Mouse (Mus musculus) MEL (cell line): ENCODE measurements at regions not wholly inside any gene's neighbourhood (a gene's known extent, or its start where the extent isn't known, plus 50 kb on each side); places are given as distances from the start of the nearest gene placed in this dataset.
A peak's percentile ranks its signal among the peaks of the same experiment; 100 is the strongest.

Experiments used
- DNase-seq: peaks from one replicate; pipeline ENCODE4 v3.0.0; 2011; ENCODE audit warnings: low read depth, low spot score
- H3K27ac ChIP-seq: 2 replicates; pipeline ENCODE4 v1.5.1; 2012; ENCODE audit warnings: low read depth, mild to moderate bottlenecking, control low read depth, low read length, moderate library complexity; ENCODE audit not compliant: control insufficient read depth
- H3K27me3 ChIP-seq, 2 experiments: fragments of 150-350 bp in 1 of 2; sonication (generic) in 1 of 2; 2 replicates each; pipeline ENCODE4 v1.6.1; 2012; ENCODE audit warnings: low read length in 2 of 2, mild to moderate bottlenecking in 2 of 2, improper control_type of control experiment in 1 of 2, moderate library complexity in 1 of 2; ENCODE audit not compliant: insufficient read depth in 2 of 2, control insufficient read depth in 1 of 2
- H3K36me3 ChIP-seq, 2 experiments: 2 replicates each; pipeline ENCODE4 v1.6.1; 2012 to 2014; ENCODE audit warnings: low read length in 2 of 2, improper control_type of control experiment in 1 of 2, inconsistent platforms in 1 of 2, mild to moderate bottlenecking in 1 of 2; ENCODE audit not compliant: insufficient read depth in 2 of 2, control insufficient read depth in 1 of 2
- H3K4me1 ChIP-seq, 2 experiments: fragments of 150-350 bp in 1 of 2; sonication (generic) in 1 of 2; 2 replicates each; pipeline ENCODE4 v1.6.1; 2012; ENCODE audit warnings: low read length in 2 of 2, improper control_type of control experiment in 1 of 2, mild to moderate bottlenecking in 1 of 2; ENCODE audit not compliant: insufficient read depth in 2 of 2, control insufficient read depth in 1 of 2
- H3K4me3 ChIP-seq, 2 experiments: fragments of 150-350 bp in 1 of 2; sonication (generic) in 1 of 2; 2 replicates each; pipeline ENCODE4 v1.5.1; 2012; ENCODE audit warnings: low read depth in 2 of 2, low read length in 2 of 2, mild to moderate bottlenecking in 2 of 2, moderate library complexity in 2 of 2, control low read depth in 1 of 2, improper control_type of control experiment in 1 of 2; ENCODE audit not compliant: control insufficient read depth in 1 of 2, insufficient read depth in 1 of 2
- H3K79me2 ChIP-seq: 2 replicates; pipeline ENCODE4 v1.6.1; 2012; ENCODE audit warnings: mild to moderate bottlenecking, low read length, moderate library complexity; ENCODE audit not compliant: control insufficient read depth, poor library complexity, insufficient read depth
- H3K9ac ChIP-seq: 2 replicates; pipeline ENCODE4 v1.6.1; 2012; ENCODE audit warnings: low read depth, mild to moderate bottlenecking, control low read depth, low read length, moderate library complexity; ENCODE audit not compliant: control insufficient read depth, poor library complexity, severe bottlenecking
- H3K9me3 ChIP-seq: fragments of 150-350 bp; sonication (generic); replicated peaks from 2 replicates; pipeline ENCODE4 v1.6.1; 2012; ENCODE audit warnings: mild to moderate bottlenecking, low read length, improper control_type of control experiment, moderate library complexity; ENCODE audit not compliant: insufficient read depth
- CTCF ChIP-seq, 3 experiments: IDR thresholded peaks in 2 of 3; conservative IDR thresholded peaks in 1 of 3; 2 replicates each; pipeline ENCODE4 v1.5.1; 2011 to 2012; ENCODE audit warnings: low read length in 3 of 3, low read depth in 2 of 3, mild to moderate bottlenecking in 2 of 3, improper control_type of control experiment in 1 of 3, inconsistent platforms in 1 of 3, mixed read lengths in 1 of 3, moderate library complexity in 1 of 3; ENCODE audit not compliant: control insufficient read depth in 1 of 3, insufficient read depth in 1 of 3, poor library complexity in 1 of 3, severe bottlenecking in 1 of 3
- E2F4 ChIP-seq: IDR thresholded peaks from 2 replicates; pipeline ENCODE4 v1.6.1; 2011; ENCODE audit warnings: low read depth, low read length, improper control_type of control experiment, borderline replicate concordance
- ELF1 ChIP-seq: IDR thresholded peaks from 2 replicates; pipeline ENCODE4 v1.6.1; 2014; ENCODE audit warnings: low read depth, mild to moderate bottlenecking, inconsistent platforms, low read length, improper control_type of control experiment, moderate library complexity
- GATA1 ChIP-seq: IDR thresholded peaks from 2 replicates; pipeline ENCODE4 v1.6.1; 2011; ENCODE audit warnings: low read depth, low read length, improper control_type of control experiment
- HCFC1 ChIP-seq: IDR thresholded peaks from 2 replicates; pipeline ENCODE4 v1.6.1; 2012; ENCODE audit warnings: low read depth, mild to moderate bottlenecking, inconsistent platforms, low read length, improper control_type of control experiment, moderate library complexity
- JUND ChIP-seq: IDR thresholded peaks from 2 replicates; pipeline ENCODE4 v1.6.1; 2011; ENCODE audit warnings: low read depth, mild to moderate bottlenecking, improper control_type of control experiment, low read length
- MAFK ChIP-seq: IDR thresholded peaks from 2 replicates; pipeline ENCODE4 v1.6.1; 2011; ENCODE audit warnings: low read depth, mild to moderate bottlenecking, low read length, improper control_type of control experiment, borderline replicate concordance
- MAZ ChIP-seq: IDR thresholded peaks from 2 replicates; pipeline ENCODE4 v1.6.1; 2012; ENCODE audit warnings: low read depth, mild to moderate bottlenecking, inconsistent platforms, low read length, improper control_type of control experiment
- MXI1 ChIP-seq: IDR thresholded peaks from 2 replicates; pipeline ENCODE4 v1.6.1; 2011; ENCODE audit warnings: mild to moderate bottlenecking, low read depth, low read length, improper control_type of control experiment
- MYB ChIP-seq: IDR thresholded peaks from 2 replicates; pipeline ENCODE4 v1.6.1; 2011; ENCODE audit warnings: mild to moderate bottlenecking, low read depth, low read length, improper control_type of control experiment
- MYC ChIP-seq: IDR thresholded peaks from 2 replicates; pipeline ENCODE4 v1.6.1; 2011; ENCODE audit warnings: low read depth, mild to moderate bottlenecking, low read length, improper control_type of control experiment, moderate library complexity
- POLR2A ChIP-seq, 2 experiments: IDR thresholded peaks; 2 replicates each; pipeline ENCODE4 v1.6.1; 2011 to 2012; ENCODE audit warnings: low read length in 2 of 2, mild to moderate bottlenecking in 2 of 2, control low read depth in 1 of 2, improper control_type of control experiment in 1 of 2, low read depth in 1 of 2, moderate library complexity in 1 of 2; ENCODE audit not compliant: control insufficient read depth in 1 of 2, insufficient read depth in 1 of 2, poor library complexity in 1 of 2
- RCOR1 ChIP-seq: IDR thresholded peaks from 2 replicates; pipeline ENCODE4 v1.6.1; 2012; ENCODE audit warnings: low read depth, mild to moderate bottlenecking, inconsistent platforms, low read length, improper control_type of control experiment
- SMC3 ChIP-seq: IDR thresholded peaks from 2 replicates; pipeline ENCODE4 v1.6.1; 2011; ENCODE audit warnings: low read depth, low read length, improper control_type of control experiment
- ZNF384 ChIP-seq: IDR thresholded peaks from 2 replicates; pipeline ENCODE4 v1.6.1; 2012; ENCODE audit warnings: low read depth, mild to moderate bottlenecking, inconsistent platforms, low read length, improper control_type of control experiment

DNA sequence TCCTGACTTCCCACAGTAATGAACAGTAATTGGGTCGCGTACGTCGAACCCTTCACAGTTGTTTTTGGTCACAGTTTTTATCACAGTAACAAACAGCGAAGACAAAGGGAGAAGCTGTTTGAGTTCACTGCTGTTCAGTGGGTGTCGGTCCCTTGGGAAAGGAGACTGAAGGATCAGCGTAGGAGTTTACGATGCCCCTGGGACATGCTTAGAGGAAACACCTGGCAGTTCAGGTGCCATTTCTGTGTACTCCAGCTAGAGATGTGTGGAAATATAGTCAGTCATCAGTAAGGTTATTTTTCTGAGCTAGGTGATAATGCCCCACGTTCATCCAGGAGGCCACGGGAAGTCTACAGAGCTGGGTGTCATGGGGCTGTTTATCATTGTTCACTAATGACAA lies 91.3 kb downstream of the Aldh8a1 start:
- Histone ChIP-seq H3K27ac (no peak overlapping the region), H3K36me3 (no peaks in the 10 kb centered on the region; a peak in 1 of 4 replicates), H3K9ac (no peak overlapping the region), H3K79me2 (no peaks in the 10 kb centered on the region), H3K4me1 (0 out of 4 replicates have a peak, but pooled peaks cover 0 to 3% of the 10 kb centered on the region in 2 experiments), H3K9me3 (no peaks in the 10 kb centered on the region), H3K27me3 (no peaks in the 10 kb centered on the region), H3K4me3 (no peak overlapping the region)
- no peak for DNase-seq
- no peak for TF ChIP-seq HCFC1
- TF ChIP-seq E2F4, result no peak
- no peak for TF ChIP-seq POLR2A (IDR thresholded peaks at IDR 0.05; ENCODE audit: control insufficient read depth in 1 of 2, insufficient read depth in 1 of 2, low read depth in 1 of 2, low read length in 2 of 2, poor library complexity in 1 of 2)
- no peak for TF ChIP-seq JUND

DNA sequence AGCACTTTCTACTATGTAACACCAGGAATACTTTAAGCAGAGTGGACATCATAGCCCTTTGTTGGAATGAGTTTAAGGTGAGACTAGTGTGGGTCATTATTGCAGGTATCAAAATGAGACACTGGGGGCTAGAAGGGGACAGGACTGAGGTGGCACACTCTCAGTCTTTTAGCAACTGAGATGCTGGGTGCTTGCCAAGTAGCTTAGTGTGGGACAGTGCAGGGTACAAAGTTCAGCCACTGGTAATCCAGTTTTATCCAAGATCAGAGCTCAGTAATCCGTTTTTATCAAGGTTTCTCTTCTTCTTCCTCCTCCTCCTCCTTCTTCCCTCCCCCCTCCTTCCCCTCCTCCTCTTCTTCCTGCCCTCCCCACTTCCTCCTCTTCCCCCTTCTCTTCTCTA lies 92.9 kb downstream of the Aldh8a1 start:
- DNase-seq, result peak; percentile 18

DNA sequence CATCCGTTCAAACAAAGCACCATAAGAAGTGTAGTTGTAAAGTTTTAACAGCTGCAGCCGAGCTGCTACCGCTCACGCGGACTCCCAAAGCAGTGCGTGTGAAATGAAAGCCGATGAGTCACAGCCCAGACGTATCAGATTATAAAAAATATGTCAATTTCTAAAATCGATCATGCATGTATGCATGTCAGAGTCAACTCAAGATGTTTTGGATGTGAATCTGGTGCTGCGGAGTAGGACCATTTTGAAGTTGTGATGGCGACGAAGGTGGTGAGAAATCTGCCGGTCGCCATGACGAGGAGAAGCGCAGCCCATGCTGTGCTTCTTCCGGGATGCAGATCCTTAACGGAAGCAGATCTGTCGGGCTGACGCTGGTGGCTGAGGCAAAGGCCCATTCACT lies 93.5 kb downstream of the Aldh8a1 start:
- TF ChIP-seq ZNF384 (no peak), CTCF (IDR thresholded peaks at IDR 0.05 in 2 of 3, conservative IDR thresholded peaks at IDR 0.05 in 1 of 3; ENCODE audit: control insufficient read depth in 1 of 3, insufficient read depth in 1 of 3, low read depth in 2 of 3, low read length in 3 of 3, poor library complexity in 1 of 3, severe bottlenecking in 1 of 3) (no peak), POLR2A (IDR thresholded peaks at IDR 0.05; ENCODE audit: control insufficient read depth in 1 of 2, insufficient read depth in 1 of 2, low read depth in 1 of 2, low read length in 2 of 2, poor library complexity in 1 of 2) (0 out of 4 replicates have a peak, but pooled peaks of 1 of the 2 experiments have one; percentile 18), ELF1 (peak; percentile 58), MAFK (no peak), GATA1 (no peak), MAZ (no peak), MYC (no peak), RCOR1 (no peak)
- TF ChIP-seq, all 39 proteins: peak for 2
- Histone ChIP-seq H3K4me3 (peak overlapping the region; percentile 53 to 63), H3K27ac (no peak overlapping the region), H3K9ac (peak overlapping the region; percentile 33; the same call in 1 of the 2 replicates), H3K9me3 (no peaks in the 10 kb centered on the region), H3K4me1 (peaks cover 0 to 3% of the 10 kb centered on the region in 2 experiments; a peak in 1 of 4 replicates), H3K79me2 (no peaks in the 10 kb centered on the region), H3K27me3 (no peaks in the 10 kb centered on the region), H3K36me3 (no peaks in the 10 kb centered on the region; a peak in 1 of 4 replicates)
- peak; percentile 60 for DNase-seq

More for the DNA sequence above, 92.9 kb downstream of the Aldh8a1 start:
- 0 out of 4 replicates have a peak, but pooled peaks cover 0 to 3% of the 10 kb centered on the region in 2 experiments for H3K4me1 ChIP-seq
- H3K4me3 ChIP-seq, result peak overlapping the region; percentile 53 to 63; a peak in 3 of 4 replicates
- no peaks in the 10 kb centered on the region for H3K79me2 ChIP-seq
- no peaks in the 10 kb centered on the region for H3K27me3 ChIP-seq
- TF ChIP-seq MYC (no peak), POLR2A (IDR thresholded peaks at IDR 0.05; ENCODE audit: control insufficient read depth in 1 of 2, insufficient read depth in 1 of 2, low read depth in 1 of 2, low read length in 2 of 2, poor library complexity in 1 of 2) (no peak), MXI1 (0 out of 2 replicates have a peak, but pooled peaks have one; percentile 10), MYB (no peak), SMC3 (no peak)
- TF ChIP-seq, all 39 proteins: peak for 1
- Histone ChIP-seq H3K9me3 (no peaks in the 10 kb centered on the region), H3K36me3 (no peaks in the 10 kb centered on the region; a peak in 1 of 4 replicates), H3K27ac (no peak overlapping the region), H3K9ac (no peak overlapping the region)
